Mouse (Mus musculus): ENCODE data around the gene Gpt2. TPM values are rescaled to one million over a fixed set of nuclear protein-coding genes. Genes with fewer than 3 reads are reported as not detected.
A peak's percentile ranks its signal among the peaks of the same experiment; 100 is the strongest.

Gpt2 gene
- polyA plus RNA-seq, 1 experiment from 2014 or later, result 46.2 TPM

- no peak for ATAC-seq (ENCODE audit: low FRiP score, low read depth)
- Histone ChIP-seq H3K4me3 (no peak overlapping the region), H3K9me3 (no peaks in the 10 kb centered on the region), H3K9ac (no peak overlapping the region), H3K4me2 (replicated peaks) (no peak overlapping the region), H3K36me3 (no peaks in the 10 kb centered on the region), H3K4me1 (peaks cover 9% of the 10 kb centered on the region; the same call in 1 of the 2 replicates), H3K27ac (no peak overlapping the region), H3K27me3 (replicated peaks) (no peaks in the 10 kb centered on the region)
- WGBS, result 97% methylated on average over 8 of the region's 8 CpGs
Observed at GRCm38 (mm10) chr8:85489546-85489945, 2.8 kb upstream of the Gpt2 start.

GRCm38 (mm10) chr8:85492940-85493931 lies 860 bp downstream of the Gpt2 start:
- Histone ChIP-seq H3K27ac (no peak overlapping the region), H3K27me3 (replicated peaks) (no peaks in the 10 kb centered on the region), H3K4me1 (peaks cover 9% of the 10 kb centered on the region; the same call in 1 of the 2 replicates), H3K36me3 (no peaks in the 10 kb centered on the region), H3K9me3 (no peaks in the 10 kb centered on the region), H3K9ac (peak overlapping the region; percentile 80), H3K4me3 (peak overlapping the region; percentile 79), H3K4me2 (replicated peaks) (peak overlapping the region; percentile 94)
- peak; percentile 46 for ATAC-seq (ENCODE audit: low FRiP score, low read depth)
- 9% methylated on average over 49 of the region's 49 CpGs for WGBS

- H3K9ac ChIP-seq, result no peak overlapping the region
- H3K36me3 ChIP-seq, result no peaks in the 10 kb centered on the region
- no peak overlapping the region for H3K4me3 ChIP-seq
- peaks cover 22% of the 10 kb centered on the region for H3K4me1 ChIP-seq
- no peak for ATAC-seq (ENCODE audit: low FRiP score, low read depth)
- no peaks in the 10 kb centered on the region for H3K27me3 ChIP-seq (replicated peaks)
- H3K9me3 ChIP-seq, result no peaks in the 10 kb centered on the region
- 87% methylated on average over 5 of the region's 5 CpGs for WGBS
- no peak overlapping the region for H3K27ac ChIP-seq
- H3K4me2 ChIP-seq (replicated peaks), result no peak overlapping the region
Observed at GRCm38 (mm10) chr8:85496125-85496524, 3.7 kb downstream of the Gpt2 start.

- no peak for ATAC-seq (ENCODE audit: low FRiP score, low read depth)
- Histone ChIP-seq H3K9ac (no peak overlapping the region), H3K27ac (no peak overlapping the region), H3K36me3 (no peaks in the 10 kb centered on the region), H3K9me3 (no peaks in the 10 kb centered on the region), H3K27me3 (replicated peaks) (no peaks in the 10 kb centered on the region), H3K4me1 (peaks cover 27% of the 10 kb centered on the region), H3K4me3 (no peak overlapping the region), H3K4me2 (replicated peaks) (no peak overlapping the region)
- WGBS, result 93% methylated on average over 4 of the region's 4 CpGs
Observed at GRCm38 (mm10) chr8:85496778-85497177, 4.4 kb downstream of the Gpt2 start.

- Histone ChIP-seq H3K36me3 (peaks cover 5% of the 10 kb centered on the region; the same call in 1 of the 2 replicates), H3K4me3 (no peak overlapping the region), H3K4me2 (replicated peaks) (no peak overlapping the region), H3K27ac (0 out of 2 replicates have a peak overlapping the region, but pooled peaks have one; percentile 42), H3K27me3 (replicated peaks) (no peaks in the 10 kb centered on the region), H3K9ac (no peak overlapping the region), H3K9me3 (no peaks in the 10 kb centered on the region), H3K4me1 (peaks cover 21% of the 10 kb centered on the region)
- 17% methylated on average over 2 of the region's 2 CpGs for WGBS
- ATAC-seq (ENCODE audit: low FRiP score, low read depth), result no peak
Observed at GRCm38 (mm10) chr8:85498577-85498976, 6.2 kb downstream of the Gpt2 start.

- 76% methylated on average over 10 of the region's 10 CpGs for WGBS
- no peak overlapping the region for H3K9ac ChIP-seq
- H3K36me3 ChIP-seq, result peaks cover 7% of the 10 kb centered on the region; the same call in 1 of the 2 replicates
- no peak overlapping the region for H3K27ac ChIP-seq
- H3K4me1 ChIP-seq, result peaks cover 17% of the 10 kb centered on the region
- H3K27me3 ChIP-seq (replicated peaks), result no peaks in the 10 kb centered on the region
- H3K4me2 ChIP-seq (replicated peaks), result no peak overlapping the region
- H3K4me3 ChIP-seq, result no peak overlapping the region
- 0 out of 2 replicates have a peak, but pooled peaks have one; percentile 5 for ATAC-seq (ENCODE audit: low FRiP score, low read depth)
- no peaks in the 10 kb centered on the region for H3K9me3 ChIP-seq
Observed at GRCm38 (mm10) chr8:85500460-85500859, 8.1 kb downstream of the Gpt2 start.

- peak; percentile 91 for ATAC-seq (ENCODE audit: low FRiP score, low read depth)
- Histone ChIP-seq H3K9ac (no peak overlapping the region), H3K27me3 (replicated peaks) (no peaks in the 10 kb centered on the region), H3K9me3 (no peaks in the 10 kb centered on the region), H3K36me3 (peaks cover 10% of the 10 kb centered on the region; the same call in 1 of the 2 replicates), H3K27ac (peak overlapping the region; percentile 21; the same call in 1 of the 2 replicates), H3K4me2 (replicated peaks) (no peak overlapping the region), H3K4me1 (peaks cover 17% of the 10 kb centered on the region), H3K4me3 (no peak overlapping the region)
- WGBS, result 55% methylated on average over 11 of the region's 11 CpGs
Observed at GRCm38 (mm10) chr8:85500955-85501685, 8.7 kb downstream of the Gpt2 start.

GRCm38 (mm10) chr8:85502381-85502780 lies 10.0 kb downstream of the Gpt2 start:
- no peak overlapping the region for H3K9ac ChIP-seq
- no peak overlapping the region for H3K27ac ChIP-seq

GRCm38 (mm10) chr8:85503065-85503464 lies 10.7 kb downstream of the Gpt2 start:
- peaks cover 17% of the 10 kb centered on the region for H3K4me1 ChIP-seq
- ATAC-seq (ENCODE audit: low FRiP score, low read depth), result no peak
- no peak overlapping the region for H3K4me2 ChIP-seq (replicated peaks)
- WGBS, result 66% methylated on average over 3 of the region's 3 CpGs
- H3K9ac ChIP-seq, result no peak overlapping the region
- H3K36me3 ChIP-seq, result peaks cover 22% of the 10 kb centered on the region; the same call in 1 of the 2 replicates
- H3K4me3 ChIP-seq, result no peak overlapping the region
- no peaks in the 10 kb centered on the region for H3K27me3 ChIP-seq (replicated peaks)
- no peak overlapping the region for H3K27ac ChIP-seq
- H3K9me3 ChIP-seq, result no peaks in the 10 kb centered on the region

More at GRCm38 (mm10) chr8:85502381-85502780, 10.0 kb downstream of the Gpt2 start:
- Histone ChIP-seq H3K4me3 (no peak overlapping the region), H3K27me3 (replicated peaks) (no peaks in the 10 kb centered on the region), H3K4me2 (replicated peaks) (no peak overlapping the region), H3K4me1 (peaks cover 17% of the 10 kb centered on the region), H3K36me3 (peaks cover 17% of the 10 kb centered on the region; the same call in 1 of the 2 replicates), H3K9me3 (no peaks in the 10 kb centered on the region)
- ATAC-seq (ENCODE audit: low FRiP score, low read depth), result no peak
- WGBS, result 88% methylated on average over 2 of the region's 2 CpGs

- no peak overlapping the region for H3K4me3 ChIP-seq
- no peak for ATAC-seq (ENCODE audit: low FRiP score, low read depth)
- no peak overlapping the region for H3K4me2 ChIP-seq (replicated peaks)
- no peak overlapping the region for H3K27ac ChIP-seq
- H3K27me3 ChIP-seq (replicated peaks), result no peaks in the 10 kb centered on the region
- H3K36me3 ChIP-seq, result peaks cover 37% of the 10 kb centered on the region
- H3K4me1 ChIP-seq, result peaks cover 12% of the 10 kb centered on the region
- WGBS, result 89% methylated on average over 6 of the region's 6 CpGs
- no peak overlapping the region for H3K9ac ChIP-seq
- no peaks in the 10 kb centered on the region for H3K9me3 ChIP-seq
Observed at GRCm38 (mm10) chr8:85504704-85505103, 12.3 kb downstream of the Gpt2 start.

- Histone ChIP-seq H3K4me1 (no peaks in the 10 kb centered on the region), H3K27ac (no peak overlapping the region), H3K36me3 (peaks cover 52% of the 10 kb centered on the region), H3K9me3 (no peaks in the 10 kb centered on the region), H3K4me2 (replicated peaks) (no peak overlapping the region), H3K27me3 (replicated peaks) (no peaks in the 10 kb centered on the region), H3K4me3 (no peak overlapping the region), H3K9ac (no peak overlapping the region)
- WGBS, result 75% methylated on average over 4 of the region's 4 CpGs
- no peak for ATAC-seq (ENCODE audit: low FRiP score, low read depth)
Observed at GRCm38 (mm10) chr8:85506620-85507019, 14.2 kb downstream of the Gpt2 start.

- Histone ChIP-seq H3K9me3 (no peaks in the 10 kb centered on the region), H3K9ac (no peak overlapping the region), H3K4me3 (no peak overlapping the region), H3K27ac (no peak overlapping the region), H3K27me3 (replicated peaks) (no peaks in the 10 kb centered on the region), H3K4me1 (no peaks in the 10 kb centered on the region), H3K4me2 (replicated peaks) (no peak overlapping the region), H3K36me3 (peaks cover 62% of the 10 kb centered on the region)
- WGBS, result 83% methylated on average over 4 of the region's 4 CpGs
- no peak for ATAC-seq (ENCODE audit: low FRiP score, low read depth)
Observed at GRCm38 (mm10) chr8:85508661-85509060, 16.3 kb downstream of the Gpt2 start.
